Mouse (Mus musculus) heart, embryonic 12.5 days (tissue): Measurements from ENCODE around the gene Abtb1. TPM values are rescaled to one million over a fixed set of nuclear protein-coding genes. Genes with fewer than 3 reads are reported as not detected.

ENCODE experiments used
- ATAC-seq: fragments of 200-750 bp; cut with Nextera tagmentation; 2 replicates; pipeline ENCODE4 v1.8.0; 2017; ENCODE audit warnings: moderate TSS enrichment, moderate library complexity; ENCODE audit not compliant: insufficient number of reproducible peaks, low FRiP score
- H3K27ac ChIP-seq: fragments of 300-500 bp; sonication (generic); 2 replicates; pipeline ENCODE4 v1.5.1; 2016; ENCODE audit warnings: mild to moderate bottlenecking, moderate library complexity; ENCODE audit not compliant: poor library complexity, severe bottlenecking
- H3K27me3 ChIP-seq: fragments of 300-500 bp; sonication (generic); replicated peaks from 2 replicates; pipeline ENCODE4 v1.6.1; 2016; ENCODE audit warnings: mild to moderate bottlenecking, moderate library complexity
- H3K36me3 ChIP-seq: fragments of 300-500 bp; sonication (generic); 2 replicates; pipeline ENCODE4 v1.6.1; 2016; ENCODE audit warnings: mild to moderate bottlenecking, moderate library complexity
- H3K4me1 ChIP-seq: fragments of 300-500 bp; sonication (generic); replicated peaks from 2 replicates; pipeline ENCODE4 v1.6.1; 2016; ENCODE audit warnings: mild to moderate bottlenecking
- H3K4me2 ChIP-seq: fragments of 300-500 bp; sonication (generic); 2 replicates; pipeline ENCODE4 v1.6.1; 2016; ENCODE audit warnings: mild to moderate bottlenecking, moderate library complexity
- H3K4me3 ChIP-seq: fragments of 300-500 bp; sonication (generic); 2 replicates; pipeline ENCODE4 v1.5.1; 2016; ENCODE audit warnings: mild to moderate bottlenecking
- H3K9ac ChIP-seq: fragments of 300-500 bp; sonication (generic); 2 replicates; pipeline ENCODE4 v1.6.1; 2016; ENCODE audit warnings: mild to moderate bottlenecking, moderate library complexity
- H3K9me3 ChIP-seq: fragments of 300-500 bp; sonication (generic); replicated peaks from 2 replicates; pipeline ENCODE4 v1.6.1; 2016; ENCODE audit warnings: mild to moderate bottlenecking, moderate library complexity
- WGBS: fragments of 180-500 bp; shearing (Covaris S2); methylation state at CpG from one replicate; pipeline ENCODE4 v1.1.7; 2016; 5-methylcytosine and 5-hydroxymethylcytosine counted together
- polyA plus RNA-seq: library from polyadenylated mRNA; unstranded; fragments of >200 nt; fragmentation: Nextera tagmentation; extraction: Ambion mirVana; gene quantifications from 2 replicates; pipeline ENCODE4 v1.2.1, GENCODE M21; 2016

Gene Abtb1
- polyA plus RNA-seq, 1 experiment from 2014 or later: 22.0 TPM

DNA sequence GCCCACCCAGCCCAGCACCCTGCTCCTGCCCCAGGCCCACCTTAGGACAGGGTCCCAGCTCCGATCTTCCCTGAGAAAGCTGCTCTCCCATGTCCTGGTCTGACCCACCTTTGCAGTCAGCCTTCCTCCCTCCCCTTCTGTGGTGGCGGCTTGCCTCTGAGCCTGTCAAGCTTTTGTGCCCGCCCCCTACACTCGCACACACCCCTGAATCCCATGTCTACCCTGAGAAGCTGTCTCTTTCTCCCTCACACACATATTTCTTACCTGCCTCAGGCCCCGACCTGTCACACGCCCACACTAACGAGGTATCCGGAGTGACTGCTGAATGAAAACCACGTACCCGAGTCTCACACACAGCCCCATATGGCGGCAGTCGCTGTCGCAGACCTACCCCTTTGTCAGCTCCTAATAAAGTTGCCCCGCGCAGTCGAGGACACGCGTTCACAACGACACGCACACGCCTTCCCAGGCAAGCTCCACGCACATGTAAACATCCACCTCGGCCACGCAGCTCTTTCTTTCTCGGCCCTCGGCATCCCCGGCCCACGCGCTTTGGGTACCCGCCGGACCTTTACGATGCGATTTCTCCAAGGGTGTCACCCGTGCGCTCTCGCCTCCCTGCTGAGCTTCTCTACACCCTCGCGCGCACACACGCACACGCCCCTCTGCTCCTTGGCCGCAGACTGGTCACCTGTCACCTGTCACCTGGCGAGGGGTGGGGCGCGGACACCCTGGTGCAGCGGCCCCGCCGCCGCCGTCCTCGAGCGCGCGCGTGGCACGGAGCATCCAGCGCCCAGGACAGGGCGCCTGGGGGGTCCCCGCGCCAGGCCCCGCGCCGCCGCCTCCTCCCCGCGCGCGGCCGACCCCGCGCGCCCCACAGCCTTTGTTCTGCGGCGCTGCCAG, 32.4 kb upstream of the Abtb1 start:
- peaks cover 15% of the 10 kb centered on the region for H3K4me1 ChIP-seq
- no peaks in the 10 kb centered on the region for H3K36me3 ChIP-seq
- H3K9me3 ChIP-seq: no peaks in the 10 kb centered on the region
- H3K9ac ChIP-seq: peak overlapping the region; percentile 82
- H3K4me3 ChIP-seq: peak overlapping the region; percentile 81
- peaks cover 25% of the 10 kb centered on the region for H3K27me3 ChIP-seq
- ATAC-seq: 0 out of 2 replicates have a peak, but pooled peaks have one; percentile 24
- peak overlapping the region; percentile 98 for H3K4me2 ChIP-seq
- H3K27ac ChIP-seq: no peak overlapping the region
- WGBS: 5% methylated on average over 67 of the region's 74 CpGs

DNA sequence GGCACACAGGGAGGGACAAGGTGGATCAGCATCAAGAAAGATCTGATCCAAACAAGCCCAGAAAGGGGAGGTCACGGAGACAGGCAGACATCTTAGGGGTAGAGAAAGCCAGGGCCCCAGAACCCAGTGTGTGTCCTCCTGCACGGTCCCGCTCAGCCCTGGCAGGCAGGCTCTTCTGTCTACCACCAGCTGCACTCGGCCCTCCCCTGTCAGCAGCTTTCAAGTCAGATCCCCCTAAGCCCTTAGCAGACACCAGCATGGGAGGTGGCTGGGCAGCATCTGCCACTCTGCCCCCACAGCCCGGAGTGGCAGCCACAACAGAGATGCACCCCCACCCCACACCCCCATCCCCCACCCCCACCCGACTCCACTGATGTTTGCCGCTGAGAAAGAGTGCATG, 31.0 kb upstream of the Abtb1 start:
- H3K4me3 ChIP-seq: no peak overlapping the region
- H3K27ac ChIP-seq: no peak overlapping the region
- no peaks in the 10 kb centered on the region for H3K9me3 ChIP-seq
- H3K36me3 ChIP-seq: no peaks in the 10 kb centered on the region
- peaks cover 25% of the 10 kb centered on the region for H3K27me3 ChIP-seq
- no peak for ATAC-seq
- WGBS: 27% methylated on average over 7 of the region's 7 CpGs
- peaks cover 15% of the 10 kb centered on the region for H3K4me1 ChIP-seq
- peak overlapping the region; percentile 16; the same call in 1 of the 2 replicates for H3K4me2 ChIP-seq
- H3K9ac ChIP-seq: 0 out of 2 replicates have a peak overlapping the region, but pooled peaks have one; percentile 5

DNA sequence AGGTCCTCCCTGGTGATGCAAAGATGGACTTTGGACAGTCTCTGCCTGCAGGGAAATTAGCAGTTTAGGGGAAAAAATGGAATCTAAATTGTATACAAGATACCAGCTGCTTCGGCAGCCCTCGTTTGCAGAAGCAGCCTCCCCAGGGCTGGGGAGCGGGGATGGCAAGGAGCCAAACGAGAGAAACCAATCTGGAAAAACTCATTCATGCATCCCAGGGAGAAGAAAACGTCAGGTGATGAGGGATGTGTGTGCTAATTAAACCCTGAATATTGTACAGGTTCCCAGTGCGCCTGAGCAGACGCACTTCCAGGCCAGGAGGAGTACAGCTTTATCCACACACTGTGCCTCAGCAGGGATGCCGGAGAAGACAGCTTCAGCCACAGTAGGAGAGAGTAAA, 29.8 kb upstream of the Abtb1 start:
- WGBS: 50% methylated on average over 8 of the region's 8 CpGs
- Histone ChIP-seq H3K36me3 (no peaks in the 10 kb centered on the region), H3K27ac (no peak overlapping the region), H3K4me2 (no peak overlapping the region), H3K9me3 (no peaks in the 10 kb centered on the region), H3K27me3 (peaks cover 27% of the 10 kb centered on the region), H3K9ac (no peak overlapping the region), H3K4me1 (peaks cover 15% of the 10 kb centered on the region), H3K4me3 (no peak overlapping the region)
- no peak for ATAC-seq

DNA sequence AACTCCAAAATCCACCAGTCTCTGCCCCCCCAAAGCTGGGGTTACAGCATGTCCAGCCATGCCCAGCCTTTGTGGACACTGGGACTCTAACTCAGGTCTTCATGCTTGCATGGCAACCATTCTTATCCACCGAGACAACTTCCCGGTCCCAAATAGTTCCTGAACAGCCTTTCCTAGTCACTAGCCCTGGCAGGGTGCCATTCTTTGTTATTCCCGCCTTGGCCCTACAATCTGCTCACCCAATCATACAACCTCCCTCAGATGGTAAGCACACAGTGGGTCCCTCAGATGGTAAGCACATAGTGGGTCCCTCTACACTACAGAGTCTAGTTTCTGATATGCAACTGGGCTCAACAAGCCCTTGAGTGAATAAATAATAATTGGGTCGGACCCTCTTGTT, 28.8 kb upstream of the Abtb1 start:
- 65% methylated on average over 4 of the region's 4 CpGs for WGBS
- no peak overlapping the region for H3K4me2 ChIP-seq
- peaks cover 25% of the 10 kb centered on the region for H3K27me3 ChIP-seq
- H3K4me1 ChIP-seq: peaks cover 15% of the 10 kb centered on the region
- H3K27ac ChIP-seq: no peak overlapping the region
- H3K36me3 ChIP-seq: no peaks in the 10 kb centered on the region
- ATAC-seq: no peak
- no peak overlapping the region for H3K4me3 ChIP-seq
- H3K9me3 ChIP-seq: no peaks in the 10 kb centered on the region
- H3K9ac ChIP-seq: no peak overlapping the region

DNA sequence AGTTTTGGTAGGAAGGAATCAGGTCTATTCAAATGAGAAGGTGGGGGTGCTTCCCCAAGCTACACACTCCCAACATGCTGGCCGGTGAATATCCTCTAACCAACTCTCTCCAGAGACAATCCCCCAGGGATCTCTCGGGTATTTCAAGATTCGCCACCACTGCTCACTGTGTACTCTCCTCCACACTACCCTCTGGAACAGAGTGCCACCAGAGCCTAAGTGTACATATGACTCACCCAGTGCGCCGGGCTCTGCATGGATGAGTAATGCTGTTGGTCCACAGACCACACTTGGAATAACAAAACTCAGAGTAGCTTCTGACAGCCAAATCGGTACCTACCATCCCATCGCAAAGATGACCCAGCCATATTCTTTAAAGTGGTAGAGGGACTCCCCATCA, 27.7 kb upstream of the Abtb1 start:
- Histone ChIP-seq H3K4me3 (no peak overlapping the region), H3K36me3 (peaks cover 3% of the 10 kb centered on the region; the same call in 1 of the 2 replicates), H3K27ac (no peak overlapping the region), H3K4me1 (peaks cover 15% of the 10 kb centered on the region), H3K27me3 (peaks cover 20% of the 10 kb centered on the region), H3K4me2 (no peak overlapping the region), H3K9me3 (no peaks in the 10 kb centered on the region), H3K9ac (no peak overlapping the region)
- WGBS: 77% methylated on average over 7 of the region's 7 CpGs
- no peak for ATAC-seq

DNA sequence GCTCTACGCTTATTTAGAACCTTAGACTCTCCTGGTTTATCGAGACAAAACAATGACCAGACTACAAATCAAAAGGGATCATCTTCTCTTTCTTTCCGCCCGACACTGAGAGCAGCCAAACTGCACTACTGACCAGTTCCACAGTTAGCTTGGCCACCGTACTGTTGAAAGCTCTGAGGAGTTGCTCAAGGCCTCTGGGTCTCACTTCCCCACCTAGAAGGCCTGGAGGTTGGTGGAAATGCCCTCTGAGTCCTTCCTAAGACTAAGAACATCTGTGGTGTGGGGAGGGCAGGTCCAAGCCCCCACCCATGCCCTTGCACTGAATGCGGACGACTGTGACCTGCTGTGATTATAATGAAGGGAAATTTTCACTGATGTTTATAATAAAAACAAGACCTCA, 23.9 kb upstream of the Abtb1 start:
- Histone ChIP-seq H3K27me3 (peaks cover 8% of the 10 kb centered on the region; the same call in 1 of the 2 replicates), H3K36me3 (peaks cover 11% of the 10 kb centered on the region), H3K9ac (no peak overlapping the region), H3K4me1 (no peaks in the 10 kb centered on the region), H3K4me3 (no peak overlapping the region), H3K9me3 (peaks cover 4% of the 10 kb centered on the region), H3K4me2 (no peak overlapping the region), H3K27ac (no peak overlapping the region)
- ATAC-seq: no peak
- WGBS: 75% methylated on average over 7 of the region's 7 CpGs

DNA sequence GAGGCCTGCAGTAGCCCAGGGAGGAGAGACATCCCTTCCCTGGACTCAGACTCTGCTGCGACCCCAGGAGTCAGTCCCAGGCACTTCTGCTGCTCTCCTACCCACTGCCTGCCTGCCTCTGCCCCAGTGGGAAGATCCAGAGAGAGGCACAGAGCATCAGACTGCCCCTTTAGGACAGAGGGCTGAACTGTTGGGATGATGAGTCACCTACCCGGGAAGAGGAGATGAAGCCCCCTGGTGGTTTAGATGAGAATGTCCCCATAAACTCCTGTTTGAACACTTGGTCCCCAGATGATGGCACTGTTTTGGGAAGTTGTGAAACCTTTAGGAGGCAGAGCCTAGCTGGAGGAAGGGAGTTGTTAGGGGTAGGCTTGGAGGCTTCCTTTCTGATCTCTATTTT, 19.1 kb upstream of the Abtb1 start:
- Histone ChIP-seq H3K4me1 (peaks cover 16% of the 10 kb centered on the region), H3K36me3 (peaks cover 11% of the 10 kb centered on the region), H3K4me3 (no peak overlapping the region), H3K27ac (no peak overlapping the region), H3K27me3 (no peaks in the 10 kb centered on the region), H3K9ac (no peak overlapping the region), H3K9me3 (peaks cover 4% of the 10 kb centered on the region), H3K4me2 (no peak overlapping the region)
- ATAC-seq: no peak
- 19% methylated on average over 2 of the region's 2 CpGs for WGBS

DNA sequence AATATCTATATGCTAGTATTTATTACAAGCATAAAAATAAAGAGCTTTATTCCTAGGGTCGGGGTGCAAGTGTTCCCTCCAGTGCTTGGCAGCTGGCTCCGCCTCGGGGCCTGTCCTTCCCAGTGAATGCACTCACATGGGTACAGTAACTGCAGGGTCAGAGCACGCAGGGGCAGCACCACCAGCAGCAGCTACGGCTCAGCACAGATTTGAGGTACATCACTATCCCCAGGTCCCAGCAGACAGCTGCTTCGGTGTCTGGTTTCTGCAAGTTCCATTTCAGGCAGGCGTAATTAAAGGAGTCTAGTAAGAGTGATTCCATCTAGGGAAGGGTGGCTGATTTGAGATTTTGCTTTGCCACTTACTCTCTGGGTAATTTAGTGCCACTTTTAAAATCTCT, 16.6 kb upstream of the Abtb1 start:
- H3K9ac ChIP-seq: no peak overlapping the region
- peaks cover 8% of the 10 kb centered on the region for H3K36me3 ChIP-seq
- no peak overlapping the region for H3K4me2 ChIP-seq
- H3K27me3 ChIP-seq: no peaks in the 10 kb centered on the region
- WGBS: 59% methylated on average over 7 of the region's 7 CpGs
- H3K4me1 ChIP-seq: peaks cover 16% of the 10 kb centered on the region
- H3K9me3 ChIP-seq: peaks cover 4% of the 10 kb centered on the region
- H3K4me3 ChIP-seq: no peak overlapping the region
- H3K27ac ChIP-seq: 0 out of 2 replicates have a peak overlapping the region, but pooled peaks have one; percentile 19
- ATAC-seq: no peak

DNA sequence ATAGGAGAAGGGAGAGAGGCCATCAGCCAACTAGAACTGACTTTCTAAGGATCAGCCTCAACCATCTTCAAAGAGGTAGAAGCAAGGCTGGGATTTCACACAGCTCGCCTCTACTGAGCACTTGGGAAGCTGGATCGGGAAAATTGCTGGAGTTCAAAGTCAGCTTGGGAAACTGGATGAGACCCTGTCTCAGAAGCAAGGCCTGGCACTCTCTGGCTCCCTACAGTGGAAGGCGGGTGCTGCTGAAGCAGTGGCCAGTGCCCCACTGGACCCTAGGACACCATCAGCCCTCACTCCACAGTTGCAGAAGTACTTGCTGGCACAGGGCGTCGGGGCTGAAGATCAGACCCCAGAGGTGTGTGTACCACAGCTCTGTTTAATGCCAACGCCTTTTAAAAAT, 16.0 kb upstream of the Abtb1 start:
- H3K27ac ChIP-seq: peak overlapping the region; percentile 95
- H3K36me3 ChIP-seq: peaks cover 8% of the 10 kb centered on the region
- H3K4me2 ChIP-seq: peak overlapping the region; percentile 13; the same call in 1 of the 2 replicates
- H3K4me1 ChIP-seq: peaks cover 19% of the 10 kb centered on the region
- peaks cover 4% of the 10 kb centered on the region for H3K9me3 ChIP-seq
- peak overlapping the region; percentile 43 for H3K9ac ChIP-seq
- no peaks in the 10 kb centered on the region for H3K27me3 ChIP-seq
- ATAC-seq: no peak
- 65% methylated on average over 6 of the region's 6 CpGs for WGBS
- H3K4me3 ChIP-seq: no peak overlapping the region

DNA sequence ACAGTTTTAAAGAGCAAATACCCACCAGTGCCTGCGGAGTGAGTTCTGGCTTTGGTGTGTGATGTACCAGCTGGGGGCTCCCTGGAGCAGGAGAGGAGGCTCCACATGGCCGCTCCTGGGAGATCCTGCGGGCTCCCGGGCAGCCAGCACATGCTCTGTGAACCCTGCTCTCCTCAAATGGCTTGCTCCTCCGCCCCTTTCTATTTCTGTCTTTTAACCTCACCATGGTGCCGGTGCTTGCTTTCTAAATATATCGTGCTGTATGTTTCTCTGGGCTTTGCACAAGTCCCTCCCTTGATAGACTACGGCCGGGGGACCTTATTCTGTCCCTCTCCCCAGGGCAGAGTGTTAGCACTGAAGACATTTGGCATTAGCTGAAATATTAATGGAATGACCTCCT, 15.5 kb upstream of the Abtb1 start:
- WGBS: 18% methylated on average over 9 of the region's 9 CpGs
- Histone ChIP-seq H3K27ac (peak overlapping the region; percentile 95), H3K9me3 (peaks cover 4% of the 10 kb centered on the region), H3K4me1 (peaks cover 21% of the 10 kb centered on the region), H3K4me3 (no peak overlapping the region), H3K27me3 (no peaks in the 10 kb centered on the region), H3K9ac (peak overlapping the region; percentile 43), H3K36me3 (peaks cover 8% of the 10 kb centered on the region), H3K4me2 (0 out of 2 replicates have a peak overlapping the region, but pooled peaks have one; percentile 13)
- peak; percentile 58 for ATAC-seq

DNA sequence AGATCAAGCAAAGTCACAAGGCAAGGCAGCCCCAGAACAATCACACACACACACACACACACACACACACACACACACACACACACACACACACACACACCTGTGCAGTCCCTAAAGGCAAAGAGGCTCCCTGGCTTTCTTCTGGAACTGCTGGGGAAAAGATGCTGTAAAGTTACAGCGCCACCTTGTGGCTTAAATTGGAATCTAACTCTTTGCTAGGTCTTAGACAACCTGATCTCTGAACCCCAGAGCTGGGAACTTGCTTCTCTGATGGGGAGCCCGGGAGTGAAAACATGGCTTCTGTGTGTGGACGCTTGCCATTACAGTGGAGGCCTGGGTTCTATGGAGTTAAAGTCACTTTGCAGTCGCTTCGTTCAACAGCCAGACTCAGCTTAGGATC, 13.9 kb upstream of the Abtb1 start:
- Histone ChIP-seq H3K9me3 (0 out of 2 replicates have a peak, but pooled peaks cover 3% of the 10 kb centered on the region), H3K4me2 (no peak overlapping the region), H3K27ac (no peak overlapping the region), H3K27me3 (no peaks in the 10 kb centered on the region), H3K9ac (no peak overlapping the region), H3K4me1 (peaks cover 21% of the 10 kb centered on the region), H3K4me3 (no peak overlapping the region), H3K36me3 (no peaks in the 10 kb centered on the region)
- 19% methylated on average over 5 of the region's 5 CpGs for WGBS
- no peak for ATAC-seq
